Mouse (Mus musculus) megakaryocyte progenitor cell, adult 5-6 weeks (primary cell): ENCODE measurements around the gene Tsr2. TPM values are rescaled to one million over a fixed set of nuclear protein-coding genes. Genes with fewer than 3 reads are reported as not detected.
A peak's percentile ranks its signal among the peaks of the same experiment; 100 is the strongest.

Source experiments
- ATAC-seq: replicated peaks from 2 replicates; pipeline ENCODE4 v1.8.0; 2016; ENCODE audit warnings: mild to moderate bottlenecking, moderate TSS enrichment, inconsistent platforms; ENCODE audit not compliant: poor library complexity
- total RNA-seq, 2 experiments: library from RNA; stranded (forward) in 1 of 2; stranded (reverse) in 1 of 2; fragments of 157-497, 149-512 nt in 1 of 2; fragments of 200-1000 nt in 1 of 2; gene quantifications; 2 replicates each; pipeline versions ENCODE4 v1.2.3 to v1.2.4; 2015 to 2017

The Tsr2 gene
- total RNA-seq, 2 experiments from 2014 or later, result 39.8 to 40.4 TPM

DNA sequence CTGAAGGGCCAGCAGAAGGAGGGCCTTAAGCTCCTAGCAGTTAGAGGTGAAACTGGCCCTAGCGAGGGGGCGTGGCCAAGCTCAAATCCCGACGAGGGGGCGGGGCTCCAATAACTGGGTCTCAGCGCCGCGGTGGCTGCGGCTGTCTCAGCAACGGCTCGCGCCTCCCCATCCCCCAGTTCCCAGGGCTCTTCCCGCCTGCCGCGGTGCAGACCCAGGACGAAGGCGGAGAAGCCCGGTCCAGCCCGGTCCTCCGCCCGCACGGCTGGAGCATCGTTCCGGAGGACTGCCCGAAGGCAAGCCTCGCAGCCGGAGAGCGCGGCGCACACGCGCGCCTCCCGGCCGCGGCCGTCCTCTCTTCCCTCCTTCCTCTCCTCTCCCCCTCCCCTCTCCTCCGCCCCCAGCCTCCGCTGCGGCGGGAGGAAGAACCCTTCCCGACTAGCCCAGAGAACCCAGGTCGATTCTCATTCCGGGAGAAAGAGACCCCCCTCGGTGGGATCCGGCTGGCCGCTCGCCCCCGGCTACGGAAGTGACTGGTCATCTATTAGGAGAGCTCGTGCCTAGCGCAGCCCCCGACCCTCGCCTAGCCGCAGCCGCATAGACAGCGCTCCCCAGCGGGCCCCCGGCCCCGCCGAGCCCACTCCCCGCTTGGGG is 49.4 kb downstream of the Tsr2 start:
- peak; percentile 83 for ATAC-seq

DNA sequence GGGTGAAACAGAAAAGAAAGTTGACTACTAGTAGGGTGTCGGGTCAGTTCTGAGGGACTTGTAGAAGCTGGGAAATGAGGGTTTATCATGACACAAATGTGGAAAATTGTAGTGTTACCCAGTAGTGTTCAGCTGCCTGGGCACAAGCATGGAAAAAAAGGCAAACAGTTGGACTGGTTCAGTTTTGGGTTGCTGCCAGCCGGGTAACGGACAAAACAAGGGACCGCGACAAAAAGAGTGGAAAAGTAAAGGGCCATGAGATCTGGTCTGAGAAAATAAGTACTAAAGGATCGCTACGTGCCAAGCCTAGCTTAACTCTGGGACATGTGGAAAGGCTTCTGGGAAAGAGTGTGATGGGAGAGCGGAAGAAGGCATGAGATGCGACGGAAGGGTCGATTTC is 50.0 kb downstream of the Tsr2 start:
- no peak for ATAC-seq

DNA sequence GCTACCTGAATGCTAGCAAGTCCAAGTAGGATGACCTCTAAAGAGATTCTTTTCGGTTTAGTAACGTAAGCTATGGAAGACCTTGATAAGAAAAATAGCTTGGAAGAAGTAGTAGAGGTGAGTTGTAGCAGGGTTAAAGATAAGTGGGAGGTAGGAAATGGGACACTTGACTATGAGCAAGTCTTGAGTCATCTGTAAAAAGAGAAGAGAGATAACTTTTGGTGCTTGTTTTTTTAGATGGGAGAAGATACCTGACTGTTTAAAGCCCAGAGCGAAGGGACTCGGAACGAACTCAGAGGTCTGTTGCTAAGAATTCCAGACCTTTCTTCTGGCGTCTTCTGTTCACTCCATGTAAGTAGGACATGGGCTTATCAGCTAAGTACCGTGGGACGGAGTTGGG is 50.5 kb downstream of the Tsr2 start, which contains the start of gene Fgd1:
Gene Fgd1, plus strand, starts transcription at position 301 of the 400 bp plus-strand sequence.
- no peak for ATAC-seq

DNA sequence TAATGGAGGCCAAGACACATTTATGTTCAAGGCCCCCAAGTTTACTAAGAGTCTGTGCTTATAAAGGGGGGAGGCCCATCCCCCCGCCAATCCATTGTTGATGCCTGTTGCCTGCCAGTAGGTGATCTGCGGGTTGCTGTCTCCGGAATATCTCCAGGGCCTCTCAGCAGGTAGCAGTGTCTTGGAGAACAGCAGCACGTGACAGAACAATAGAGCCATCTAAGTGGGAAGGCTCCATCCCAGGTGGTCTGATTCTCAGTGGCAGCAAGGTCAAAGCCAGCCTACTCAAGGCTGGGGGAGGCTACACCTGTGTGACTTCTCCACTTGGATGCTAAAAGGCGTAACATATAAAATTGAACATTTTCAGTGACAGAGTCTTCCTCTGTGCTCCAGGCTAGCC is 55.1 kb downstream of the Tsr2 start:
- ATAC-seq, result no peak

Other genes starting within 250 kb of the Tsr2 start
- gene Gnl3l, start 79.2 kb downstream of the Tsr2 start, total RNA-seq (2015), result 29.2 and 36.1 TPM in 2 replicates
- gene Gnl3l, start 79.2 kb downstream of the Tsr2 start, total RNA-seq (2017), result 42.4 and 51.0 TPM in 2 replicates
- gene Fgd1, start 50.4 kb downstream of the Tsr2 start, total RNA-seq (2015), result 1.1 and 3.1 TPM in 2 replicates
- 1.5 and 2.1 TPM in 2 replicates for gene Fgd1, start 50.4 kb downstream of the Tsr2 start, total RNA-seq (2017)
- gene Wnk3, start 101.5 kb upstream of the Tsr2 start, total RNA-seq (2015), result 0.12 TPM in 1 of 2 replicates, not detected in the other
- 0.07 TPM in 1 of 2 replicates, not detected in the other for gene Wnk3, start 101.5 kb upstream of the Tsr2 start, total RNA-seq (2017)
- 4.4 and 6.5 TPM in 2 replicates for gene Fam120c, start 247.6 kb upstream of the Tsr2 start, total RNA-seq (2015)
- gene Fam120c, start 247.6 kb upstream of the Tsr2 start, total RNA-seq (2017), result 3.8 and 4.6 TPM in 2 replicates